Mouse (Mus musculus) frontal cortex, adult (tissue): Measurements from ENCODE around the gene Ppfibp2.
A peak's percentile ranks its signal among the peaks of the same experiment; 100 is the strongest.

Experiments
- ATAC-seq: cut with Nextera tagmentation; 2 replicates; pipeline ENCODE4 v1.9.2; 2017; ENCODE audit warnings: mild to moderate bottlenecking, moderate library complexity, mixed read lengths; ENCODE audit not compliant: low TSS enrichment

Gene Ppfibp2

GRCm38 (mm10) chr7:107700646-107701045 is 105.6 kb downstream of the Ppfibp2 start:
- ATAC-seq = no peak

- no peak for ATAC-seq
Measured at GRCm38 (mm10) chr7:107702461-107703380, 107.7 kb downstream of the Ppfibp2 start.

- no peak for ATAC-seq
Measured at GRCm38 (mm10) chr7:107705941-107706340, 110.9 kb downstream of the Ppfibp2 start.

DNA sequence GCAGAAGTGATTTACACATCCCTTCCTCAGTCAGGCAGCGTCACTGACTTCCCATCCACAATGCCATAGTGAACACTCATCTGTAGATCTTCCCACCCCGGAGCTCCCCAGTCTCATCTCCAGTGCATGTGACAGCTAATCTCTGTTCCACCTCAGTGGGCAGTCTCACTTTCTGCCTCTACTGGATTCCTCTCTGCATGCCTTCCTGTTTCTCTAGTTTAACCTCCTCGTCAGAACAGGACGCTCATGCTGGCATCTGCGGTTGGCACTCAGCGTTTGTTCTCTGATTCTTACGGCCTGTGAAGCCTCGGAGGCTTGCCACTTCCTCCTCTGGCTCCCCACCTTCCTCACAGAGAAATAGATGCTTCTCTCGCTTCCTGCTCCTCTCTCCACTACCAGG is 112.6 kb downstream of the Ppfibp2 start:
- ATAC-seq = no peak

DNA sequence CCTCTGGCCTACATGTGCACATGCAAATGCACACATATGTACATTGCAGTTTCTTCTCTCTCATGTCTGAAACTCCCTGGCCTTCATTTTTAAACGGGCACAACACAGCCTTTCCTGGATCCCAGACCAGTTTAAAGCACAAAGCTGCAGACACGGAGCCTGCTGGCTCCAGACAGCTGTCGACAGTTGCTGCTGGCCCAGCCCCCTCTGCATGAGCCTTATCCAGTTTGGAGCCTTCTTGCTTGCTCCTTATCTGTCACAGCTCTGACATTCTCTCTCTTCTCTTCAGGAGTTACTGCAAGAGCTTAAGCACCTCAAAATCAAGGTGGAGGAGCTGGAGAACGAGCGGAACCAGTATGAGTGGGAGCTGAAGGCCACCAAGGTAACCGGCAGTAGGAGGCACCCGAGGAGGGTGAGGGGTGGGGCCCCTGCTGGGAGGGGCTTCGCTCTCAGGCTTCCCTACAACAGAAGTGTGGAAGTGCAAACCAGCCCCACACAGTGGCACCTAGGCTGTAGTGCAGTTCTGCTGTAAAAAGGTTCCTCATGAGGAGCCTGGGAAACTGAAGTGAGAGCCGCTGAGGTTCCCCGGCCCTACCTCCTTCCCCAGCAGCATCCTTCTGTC is 113.6 kb downstream of the Ppfibp2 start:
- ATAC-seq = peak; percentile 98

- ATAC-seq = peak; percentile 25; the same call in 1 of the 2 replicates
Measured at GRCm38 (mm10) chr7:107712743-107713142, 117.7 kb downstream of the Ppfibp2 start.

DNA sequence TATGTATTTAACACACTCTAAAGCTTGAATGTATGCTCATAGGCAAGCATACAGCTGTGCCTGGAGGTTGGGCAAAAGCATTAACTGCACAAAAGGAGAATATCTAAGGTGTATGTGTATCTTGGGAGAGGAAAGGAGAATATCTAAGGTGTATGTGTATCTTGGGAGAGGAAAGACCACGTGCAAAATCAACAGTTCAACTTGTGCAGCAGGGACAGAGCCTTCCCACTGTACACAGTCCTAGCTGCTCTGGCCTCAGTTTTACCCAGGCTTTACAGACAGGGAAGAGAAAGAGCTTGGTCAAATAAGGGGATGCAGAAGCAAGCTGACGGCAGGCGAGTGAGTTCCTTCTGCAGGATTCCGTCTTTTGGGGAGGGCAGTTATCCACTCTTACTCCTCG is 119.1 kb downstream of the Ppfibp2 start:
- no peak for ATAC-seq

- ATAC-seq = no peak
Measured at GRCm38 (mm10) chr7:107720771-107721170, 125.8 kb downstream of the Ppfibp2 start.

GRCm38 (mm10) chr7:107722536-107722935 is 127.5 kb downstream of the Ppfibp2 start:
- ATAC-seq = peak; percentile 41; the same call in 1 of the 2 replicates

DNA sequence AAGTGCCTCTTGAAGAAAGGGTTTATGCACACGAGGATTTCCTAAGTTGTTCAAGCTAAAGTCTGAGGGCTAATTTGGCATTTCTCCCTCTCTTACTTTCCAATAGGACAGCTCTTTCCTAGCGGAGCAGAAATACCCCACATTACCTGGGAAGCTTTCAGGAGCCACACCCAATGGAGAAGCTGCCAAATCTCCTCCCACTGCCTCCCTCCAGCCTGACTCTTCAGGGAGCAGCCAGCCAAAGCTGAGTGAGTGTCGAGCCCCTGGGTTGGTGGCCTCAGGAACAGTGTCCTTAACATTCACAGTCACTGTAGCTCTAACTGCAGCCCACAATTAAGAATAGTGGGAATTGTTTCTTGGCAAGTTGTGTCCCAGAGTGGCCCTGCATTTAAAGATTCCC is 132.5 kb downstream of the Ppfibp2 start:
- ATAC-seq = no peak

DNA sequence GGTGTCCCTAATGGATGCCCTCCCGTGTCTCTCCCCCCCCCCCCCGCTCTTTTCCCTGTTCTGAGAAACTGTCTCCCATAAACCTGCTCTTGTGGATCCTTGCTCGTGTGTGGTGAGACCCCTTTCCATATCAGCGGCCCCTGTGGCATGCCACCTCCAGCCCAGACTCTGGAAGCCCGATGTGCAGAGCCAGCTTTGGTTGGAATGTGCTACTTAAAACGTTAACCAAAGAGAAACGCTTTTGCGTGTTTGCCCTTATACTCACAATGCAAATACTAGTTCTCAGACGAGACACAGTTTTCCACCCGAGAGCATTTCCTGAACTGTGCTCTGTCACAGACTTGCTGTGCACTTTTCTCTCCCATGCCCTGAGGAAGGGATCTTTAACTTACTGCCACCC is 135.6 kb downstream of the Ppfibp2 start:
- no peak for ATAC-seq

DNA sequence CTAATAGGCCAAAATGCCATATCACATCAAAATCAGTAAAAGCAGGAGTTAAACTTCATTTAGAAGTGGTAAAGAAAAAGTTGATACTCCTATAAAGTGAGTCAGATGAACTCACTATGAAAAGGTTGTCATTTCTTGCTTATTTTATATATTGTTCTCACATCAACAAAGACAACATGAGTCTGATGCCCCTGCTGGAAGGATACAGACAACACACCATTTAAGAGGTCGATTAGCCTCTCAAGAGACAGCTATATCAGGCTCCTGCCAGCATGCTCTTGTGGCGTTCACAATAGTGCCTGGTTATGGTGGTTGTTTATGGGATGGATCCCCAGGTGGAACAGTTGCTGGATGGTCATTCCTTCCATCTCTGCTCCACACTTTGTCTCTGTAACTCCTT is 138.2 kb downstream of the Ppfibp2 start:
- no peak for ATAC-seq

DNA sequence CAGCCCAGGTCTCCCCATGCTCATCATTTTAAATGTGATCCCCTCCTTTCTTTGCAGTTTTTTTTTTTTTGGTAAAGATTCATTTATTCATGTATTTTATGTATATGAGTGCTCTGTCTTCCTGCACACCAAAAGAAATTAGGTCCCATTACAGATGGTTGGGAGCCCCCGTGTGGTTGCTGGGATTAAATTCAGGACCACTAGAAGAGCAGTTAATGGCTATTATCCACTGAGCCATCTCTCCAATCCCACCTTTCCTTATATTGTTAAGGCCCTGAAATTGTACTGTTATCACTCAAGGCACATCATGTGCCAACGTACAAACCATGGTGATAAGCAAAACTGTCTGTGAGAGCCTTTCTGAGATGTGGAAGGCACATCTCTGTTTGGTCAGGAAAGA is 143.7 kb downstream of the Ppfibp2 start:
- peak; percentile 65; the same call in 1 of the 2 replicates for ATAC-seq

DNA sequence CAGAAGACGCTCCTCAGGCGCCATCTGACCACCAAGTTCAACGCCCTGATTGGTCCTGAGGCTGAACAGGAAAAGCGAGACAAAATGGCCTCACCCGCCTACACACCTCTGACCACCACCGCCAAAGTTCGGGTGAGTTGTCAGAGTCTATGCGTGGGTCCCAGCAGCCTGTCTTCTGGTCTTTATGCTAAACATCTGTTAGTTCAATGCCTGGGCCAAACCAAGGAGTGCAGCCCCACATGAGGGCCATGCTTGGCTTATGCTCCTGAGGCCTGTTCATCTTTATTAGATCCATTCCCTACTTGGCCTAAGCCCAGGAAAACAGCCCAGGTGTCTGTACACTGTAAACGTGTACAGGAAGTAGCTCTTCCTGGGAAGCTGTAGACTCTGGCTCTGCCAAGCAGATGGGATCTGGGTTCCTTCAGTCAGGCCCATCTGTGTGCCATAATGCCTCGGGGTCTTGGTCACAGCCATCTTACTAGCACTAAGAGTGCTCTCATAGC is 148.0 kb downstream of the Ppfibp2 start:
- no peak for ATAC-seq

GRCm38 (mm10) chr7:107744454-107744853 is 149.4 kb downstream of the Ppfibp2 start:
- ATAC-seq = no peak

DNA sequence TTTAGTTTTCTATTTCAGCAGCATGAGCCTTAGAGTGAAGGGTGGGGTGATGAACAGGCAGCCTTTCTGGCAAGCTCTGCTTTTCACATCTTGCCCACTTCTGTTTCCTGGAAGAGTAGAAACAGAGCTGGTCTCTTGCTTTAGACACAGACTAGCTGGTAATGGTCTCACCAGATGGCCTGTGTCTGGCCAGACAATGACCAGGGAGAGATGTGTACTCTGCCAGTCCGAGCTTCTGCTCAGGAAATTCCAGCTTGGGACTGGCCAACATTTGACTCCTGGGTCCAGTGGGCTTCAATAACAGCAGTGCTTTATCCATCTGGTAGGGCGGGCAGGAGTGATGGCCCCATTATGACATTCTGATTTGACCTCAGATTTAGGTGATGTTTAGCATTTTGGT is 150.1 kb downstream of the Ppfibp2 start:
- ATAC-seq = no peak

- ATAC-seq = no peak
Measured at GRCm38 (mm10) chr7:107746036-107746435, 151.0 kb downstream of the Ppfibp2 start.

GRCm38 (mm10) chr7:107747476-107747875 is 152.5 kb downstream of the Ppfibp2 start:
- no peak for ATAC-seq

- ATAC-seq = peak; percentile 75
Measured at GRCm38 (mm10) chr7:107747954-107748353, 152.9 kb downstream of the Ppfibp2 start.

DNA sequence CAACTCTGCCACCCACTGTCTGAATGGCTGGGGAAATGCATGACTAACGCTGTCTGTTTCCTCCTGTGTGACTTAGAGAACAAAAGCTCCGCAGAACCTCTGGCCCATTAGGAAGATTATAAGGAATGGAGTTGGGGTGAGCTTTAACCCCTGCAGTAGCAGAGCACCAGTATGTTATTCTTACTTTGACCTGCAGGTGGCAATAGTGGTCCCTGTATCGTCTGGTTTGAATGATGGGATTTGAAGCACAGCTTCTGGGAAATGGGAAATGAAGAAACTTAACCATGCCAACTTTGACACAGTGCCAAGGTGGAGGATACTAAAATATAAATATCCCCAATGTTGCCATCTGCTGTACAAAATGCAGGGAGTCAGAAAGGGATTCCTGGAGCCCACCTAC is 154.3 kb downstream of the Ppfibp2 start:
- peak; percentile 64 for ATAC-seq

DNA sequence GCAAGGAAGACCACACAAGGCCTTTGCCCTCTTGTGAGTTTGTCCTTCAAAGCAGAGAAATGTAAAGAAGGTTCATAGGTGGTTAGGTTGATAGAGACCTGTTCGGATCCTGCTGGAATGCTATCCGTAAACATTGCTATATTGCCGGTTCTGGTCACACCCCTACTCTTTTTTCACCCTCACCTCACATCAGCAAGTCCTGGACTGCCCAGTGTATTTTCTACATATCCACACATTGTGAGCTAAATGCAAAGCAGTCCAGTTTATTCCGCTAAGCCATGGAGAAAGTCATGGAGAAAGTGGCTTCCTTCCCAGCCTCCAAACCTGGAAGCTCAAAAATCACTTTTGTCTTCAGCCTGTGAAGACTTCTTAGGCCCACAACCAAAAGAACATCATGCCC is 154.7 kb downstream of the Ppfibp2 start:
- no peak for ATAC-seq

- ATAC-seq = no peak
Measured at GRCm38 (mm10) chr7:107752031-107752520, 157.1 kb downstream of the Ppfibp2 start.

GRCm38 (mm10) chr7:107755905-107756304 is 160.9 kb downstream of the Ppfibp2 start:
- no peak for ATAC-seq
